Mouse (Mus musculus) embryonic fibroblast, embryonic 13.5 days (primary cell): ENCODE results near the gene Pklr.

Source experiments
- CTCF ChIP-seq: IDR thresholded peaks from 2 replicates; pipeline ENCODE4 v1.5.1; 2011; ENCODE audit warnings: mild to moderate bottlenecking, control low read depth, low read length, moderate library complexity, borderline replicate concordance; ENCODE audit not compliant: insufficient read depth
- POLR2A ChIP-seq: IDR thresholded peaks from 2 replicates; pipeline ENCODE4 v1.6.1; 2011; ENCODE audit warnings: low read depth, mild to moderate bottlenecking, control low read depth, low read length, moderate library complexity

DNA sequence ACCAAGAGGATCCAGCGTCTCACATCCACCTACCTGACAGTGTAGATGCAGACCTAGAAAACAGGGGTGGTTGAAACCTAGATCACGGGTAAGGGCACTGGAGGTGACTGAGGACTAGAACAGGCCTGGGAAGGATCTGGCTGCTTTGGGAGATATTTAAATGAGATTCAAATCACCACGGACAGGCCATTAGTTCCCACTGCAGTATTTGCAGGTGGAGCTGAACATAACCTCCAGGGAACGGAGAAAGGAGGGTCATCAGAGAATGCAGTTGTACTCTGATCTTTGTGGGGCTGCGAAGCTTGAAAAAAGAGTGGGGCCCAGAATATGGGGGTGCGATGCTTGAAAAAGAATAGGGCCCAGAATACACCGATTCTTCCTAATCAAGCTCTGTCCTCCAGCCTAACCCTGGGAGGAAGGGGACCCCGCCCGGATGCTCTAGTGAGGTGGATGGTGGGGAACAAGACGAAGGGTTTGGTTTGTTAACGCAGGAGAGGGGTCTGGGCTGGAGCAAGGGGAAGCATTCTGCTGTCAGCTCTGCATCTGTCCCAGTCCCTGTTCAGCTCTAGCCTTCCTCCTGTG is 43.3 kb upstream of the Pklr start:
- TF ChIP-seq CTCF (no peak), POLR2A (no peak)
